Mouse (Mus musculus) induced T-regulatory cell, adult 2 months (primary cell): ENCODE measurements around the gene Heg1.

Experiments used
- DNase-seq: peaks from one replicate; pipeline ENCODE4 v3.0.0-alpha.2; 2012; ENCODE audit warnings: low read depth

Gene Heg1

GRCm38 (mm10) chr16:33772809-33773208, 88.6 kb downstream of the Heg1 start:
- no peak for DNase-seq

DNA sequence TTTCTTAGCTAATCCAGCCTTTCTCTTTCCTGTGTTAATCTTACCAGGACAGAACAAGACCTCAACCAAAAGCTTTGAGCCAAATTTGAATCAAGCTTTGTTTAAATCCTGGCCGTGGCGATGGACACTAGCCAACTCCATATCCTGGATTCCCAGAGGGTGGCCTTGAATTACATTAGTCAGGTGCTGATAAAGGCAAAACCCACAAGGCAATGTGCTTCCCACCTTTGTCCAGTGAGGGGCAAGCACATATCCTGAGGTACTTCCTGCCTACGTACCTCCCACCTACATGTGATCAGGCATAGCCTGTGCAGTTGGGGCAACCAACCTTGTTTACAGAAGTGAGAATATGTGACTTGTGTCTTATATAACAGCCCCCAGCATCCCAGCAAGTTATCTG, 90.8 kb downstream of the Heg1 start:
- DNase-seq, result no peak

DNA sequence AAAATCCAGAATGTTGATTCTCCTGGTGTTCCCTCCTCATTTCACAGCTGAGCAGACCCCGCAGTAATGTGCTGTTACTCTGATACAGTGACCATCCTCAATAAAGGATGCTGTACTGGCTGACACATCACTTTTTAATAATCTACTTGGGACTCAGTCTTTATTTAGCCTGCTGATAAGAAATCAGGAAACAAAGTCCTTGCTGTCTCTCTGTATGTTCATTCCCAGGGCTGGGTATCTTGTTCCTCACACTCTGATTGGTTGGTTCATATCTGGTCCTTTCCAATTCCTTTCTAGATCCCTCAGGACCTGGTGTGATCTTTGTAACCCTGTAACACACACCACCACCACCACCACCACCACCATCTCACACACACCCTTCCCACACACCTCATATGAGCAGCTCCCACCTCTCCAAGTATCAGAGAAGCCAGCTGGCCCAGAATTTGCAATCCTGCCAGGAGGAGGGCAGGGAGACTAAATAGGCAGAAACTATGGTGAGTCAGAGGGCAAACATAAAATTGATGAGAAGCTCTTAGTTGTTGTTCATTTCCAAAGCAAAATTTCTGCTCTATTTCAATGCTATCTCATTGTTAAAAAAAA, 91.7 kb downstream of the Heg1 start:
- DNase-seq, result no peak

GRCm38 (mm10) chr16:33776766-33777529, 92.8 kb downstream of the Heg1 start:
- peak; percentile 33 for DNase-seq

DNA sequence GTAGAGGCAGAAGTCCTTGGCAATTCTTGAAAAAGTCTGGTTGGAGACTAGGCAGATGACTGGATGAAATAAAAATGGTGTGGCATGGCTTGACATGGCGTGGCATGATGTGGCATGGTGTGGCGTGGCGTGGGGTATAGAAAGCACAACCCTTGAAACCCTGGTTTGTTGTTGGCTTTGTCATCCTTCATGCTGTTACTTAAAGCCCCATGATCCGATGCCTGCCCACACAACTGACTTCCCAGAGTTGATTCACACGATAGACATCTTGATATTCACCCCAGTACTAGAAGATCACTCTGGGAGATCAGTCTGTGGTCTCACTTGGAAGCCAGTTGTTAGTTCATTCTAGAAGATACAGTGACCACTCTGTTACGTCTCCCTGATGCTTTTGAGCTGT, 93.4 kb downstream of the Heg1 start:
- DNase-seq, result no peak

DNA sequence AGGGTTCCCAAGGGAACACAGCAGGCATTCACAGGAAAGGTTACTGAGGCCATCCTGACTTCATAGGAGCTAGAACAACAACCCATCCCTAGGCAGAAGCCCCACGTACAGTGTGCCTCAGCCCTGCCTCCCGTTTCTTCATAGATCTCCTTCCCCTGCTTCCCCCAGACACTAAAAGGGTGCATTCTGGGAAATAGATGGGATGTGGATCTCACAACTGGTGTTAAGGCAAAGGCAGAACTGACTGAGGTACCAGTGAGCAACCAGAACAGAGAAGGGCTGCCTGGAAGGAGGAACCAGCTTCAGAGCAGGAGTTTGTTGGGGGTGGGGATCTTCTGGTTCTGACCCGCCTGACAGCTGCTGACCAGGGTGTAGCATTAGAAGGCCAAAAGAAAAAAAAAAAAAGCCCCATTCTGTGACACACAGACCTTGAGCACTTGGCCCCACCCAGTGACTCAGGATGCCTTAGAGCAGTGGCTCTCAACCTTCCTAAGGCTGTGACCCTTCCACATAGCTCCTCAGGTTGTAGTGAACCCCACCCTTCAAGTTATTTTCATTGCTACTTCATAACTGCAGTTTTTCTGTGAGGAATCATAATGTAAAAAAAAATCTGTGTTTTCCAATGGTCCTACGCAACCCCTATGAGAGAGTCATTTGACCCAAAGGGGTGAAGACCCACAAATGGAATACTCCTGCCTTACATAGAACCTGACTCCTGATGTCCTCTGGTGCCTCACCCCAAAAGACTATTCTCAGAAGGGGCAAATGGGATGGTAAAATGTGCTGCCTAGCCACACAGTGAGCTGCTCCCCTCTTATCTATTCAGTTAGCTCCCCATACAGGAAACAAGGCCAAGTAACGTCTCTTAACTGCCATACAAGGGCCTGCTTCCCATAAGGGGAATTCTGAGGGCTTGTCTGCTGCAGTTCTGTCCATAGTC, 97.9 kb downstream of the Heg1 start:
- DNase-seq, result no peak

DNA sequence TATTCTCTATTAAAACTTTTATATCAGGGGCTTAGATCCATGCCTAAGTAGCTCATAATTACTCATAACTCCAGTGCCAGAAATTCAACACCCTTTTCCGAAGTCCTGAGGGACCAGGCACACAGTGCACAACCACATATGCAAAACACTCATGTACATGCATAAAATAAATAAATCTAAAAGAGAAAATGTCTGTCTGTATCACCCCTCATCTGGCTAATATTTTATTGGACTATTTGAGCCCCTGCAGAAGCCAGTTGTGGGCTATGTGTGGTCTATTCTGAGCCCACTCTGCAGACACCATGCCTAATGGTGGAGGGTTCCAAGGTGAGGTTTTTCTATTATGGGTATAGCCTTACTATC, 98.5 kb downstream of the Heg1 start:
- DNase-seq, result no peak

DNA sequence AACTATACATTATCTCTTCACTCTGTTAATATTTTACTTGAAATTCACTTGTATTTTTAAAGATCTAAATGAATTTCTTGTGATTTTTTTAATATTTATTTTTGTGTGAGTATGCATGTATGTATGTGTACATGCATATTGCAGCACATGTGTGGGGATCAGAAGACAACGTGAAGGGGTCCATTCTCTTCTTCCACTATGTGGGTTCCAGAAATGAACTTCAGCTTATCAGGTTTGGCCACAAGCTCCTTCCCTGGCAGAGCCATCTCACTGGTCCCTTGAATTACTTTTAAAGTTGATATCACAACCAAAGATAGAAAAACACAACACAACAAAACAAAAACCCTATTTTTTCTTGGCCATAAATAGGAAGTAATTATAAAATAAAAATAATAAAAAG, 100.4 kb downstream of the Heg1 start:
- DNase-seq, result no peak

DNA sequence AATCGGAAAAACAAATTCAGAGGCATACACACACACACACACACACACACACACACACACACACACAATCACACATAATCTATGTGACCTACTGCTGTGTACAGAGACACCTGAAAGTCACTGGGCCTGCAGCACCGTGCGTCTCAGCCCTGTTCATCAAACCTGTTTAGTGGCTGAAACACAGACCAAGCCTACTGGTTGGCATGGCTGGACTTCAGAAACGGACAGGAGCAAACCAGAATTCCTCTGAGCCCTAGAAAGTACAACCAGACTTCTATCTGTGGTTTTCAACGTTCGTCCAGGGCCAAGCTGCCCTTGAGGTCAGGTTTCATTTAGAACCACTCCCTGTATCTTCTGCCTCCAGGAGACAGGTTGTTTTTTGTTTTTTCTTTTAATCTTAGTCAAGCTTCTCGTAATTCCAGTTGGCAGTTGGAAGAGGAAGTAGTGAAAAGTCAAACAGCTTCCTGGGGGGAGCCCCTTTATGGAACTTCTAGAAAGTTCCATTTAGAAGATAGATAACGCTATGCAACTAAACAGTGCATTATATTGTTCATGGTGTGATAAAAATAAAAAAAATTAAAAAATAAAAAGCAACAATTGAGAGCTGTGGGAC, 101.0 kb downstream of the Heg1 start:
- DNase-seq, result peak; percentile 59

DNA sequence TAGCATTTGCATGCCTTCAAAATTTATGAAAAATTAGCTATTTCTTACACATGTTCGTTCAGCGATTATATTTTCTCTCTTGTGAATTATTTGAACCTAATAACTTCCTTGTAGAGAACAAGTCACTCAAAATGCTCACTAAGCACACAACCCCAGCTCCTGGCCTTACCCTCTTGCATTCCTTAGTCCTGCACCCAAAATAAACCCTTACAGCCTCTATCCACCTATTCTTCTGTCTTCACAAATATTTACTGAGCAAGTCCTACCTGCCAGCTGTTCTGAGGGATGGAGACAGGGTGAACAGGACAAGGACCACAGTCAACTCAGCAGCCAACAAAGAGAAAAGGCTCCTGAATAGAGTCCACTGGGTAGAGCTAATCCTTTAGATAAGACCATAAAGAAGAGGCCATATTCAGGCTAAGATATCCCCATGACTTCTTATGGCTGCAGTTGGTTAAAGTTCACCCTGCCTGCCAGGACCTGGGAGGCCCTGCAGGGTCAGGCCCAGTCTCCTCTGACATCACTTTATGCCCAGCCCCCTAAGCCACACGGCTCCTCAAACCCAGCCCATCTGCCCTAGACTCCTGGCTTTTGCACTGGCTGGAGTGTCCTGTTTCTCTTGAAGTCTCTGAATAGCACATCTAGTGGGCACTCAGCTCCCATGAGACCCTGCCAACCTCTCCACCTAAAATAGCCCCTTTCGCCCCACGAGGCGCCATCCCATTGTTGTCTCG, 102.7 kb downstream of the Heg1 start:
- DNase-seq, result no peak

DNA sequence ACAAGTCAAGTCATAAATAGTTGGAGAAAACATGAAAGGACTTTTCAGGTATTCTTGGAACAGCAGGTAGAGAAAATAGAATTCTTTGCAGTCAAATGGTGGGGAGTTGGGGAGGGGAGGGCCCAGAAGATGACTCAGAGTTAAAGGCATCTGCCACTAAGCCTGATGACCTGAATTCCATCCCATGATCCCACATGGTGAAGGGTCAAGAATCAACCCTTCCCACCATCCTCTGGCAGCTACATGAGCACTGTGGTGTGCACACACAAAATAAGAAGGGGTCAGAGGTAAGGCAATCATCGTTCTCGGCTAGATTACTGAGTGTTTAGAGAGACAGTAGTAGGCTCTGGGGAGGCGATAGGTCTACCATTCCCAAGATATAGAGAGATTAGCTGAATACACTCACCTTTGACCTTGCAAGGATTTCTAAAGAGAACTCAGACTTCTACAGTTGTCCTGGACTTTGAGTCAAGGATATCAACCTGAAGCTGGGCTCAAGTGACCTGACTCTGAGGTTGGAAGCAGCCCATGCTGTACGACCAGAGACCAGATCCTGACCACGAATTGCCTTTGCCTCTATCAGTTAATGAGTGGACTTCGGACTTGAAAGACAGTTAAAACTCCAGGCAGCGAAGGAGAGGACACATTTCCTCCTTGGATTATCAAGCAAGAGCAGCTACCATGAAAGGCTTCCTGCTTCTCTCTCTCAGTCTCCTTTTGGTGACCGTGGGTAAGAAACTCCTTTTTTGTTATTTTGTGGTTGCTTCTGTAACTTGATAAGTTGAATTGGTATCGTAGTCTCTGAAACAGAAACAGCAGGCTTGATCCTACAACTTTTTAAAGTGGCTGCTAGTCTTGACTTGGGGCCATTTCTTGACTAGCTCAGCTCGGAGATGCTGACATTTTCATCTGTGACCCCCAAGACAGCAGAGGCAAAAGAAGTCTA, 109.9 kb downstream of the Heg1 start, which contains the start of gene Muc13:
Gene Muc13, plus strand, starts transcription at position 192 of the 946 bp plus-strand sequence.
- peak; percentile 44 for DNase-seq

DNA sequence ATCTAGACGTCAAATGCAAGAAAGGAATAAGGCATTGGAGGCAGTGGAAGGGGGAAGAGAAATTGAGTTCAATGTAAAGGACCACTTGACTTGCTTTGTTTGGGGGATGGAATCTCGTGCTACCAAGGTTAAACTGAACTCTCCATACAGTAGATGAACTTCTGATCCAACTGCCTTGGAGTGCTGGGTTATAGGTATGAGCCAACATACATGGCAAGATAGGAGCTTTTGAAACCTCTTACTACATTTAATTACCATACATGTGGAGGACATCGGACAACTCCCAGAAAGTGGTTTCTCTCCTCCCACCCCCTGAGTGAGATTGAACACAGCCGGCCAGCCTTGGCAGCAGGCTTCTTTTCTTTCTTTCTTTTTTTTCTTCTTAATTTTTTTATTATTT, 110.9 kb downstream of the Heg1 start:
- no peak for DNase-seq

GRCm38 (mm10) chr16:33795887-33796286, 111.7 kb downstream of the Heg1 start:
- DNase-seq, result peak; percentile 52

DNA sequence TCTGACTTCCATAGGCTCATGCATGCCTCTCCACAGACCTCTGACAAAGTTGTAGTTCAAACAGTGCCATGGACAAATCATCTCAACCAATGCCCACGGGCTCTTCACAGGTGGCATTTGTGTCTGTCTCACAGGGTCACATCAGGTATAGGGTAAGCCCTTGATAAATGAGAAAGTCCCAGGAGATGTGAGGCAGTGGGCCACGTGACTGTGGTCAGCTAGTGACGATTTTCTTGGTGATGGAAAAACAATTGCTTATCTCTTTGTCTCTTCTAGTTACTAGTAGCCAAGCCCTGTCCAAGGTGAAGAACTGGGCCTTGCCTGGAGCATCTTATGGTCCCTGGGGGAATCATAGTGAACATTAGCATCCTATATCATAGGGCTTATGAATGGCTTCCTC, 112.6 kb downstream of the Heg1 start:
- DNase-seq, result peak; percentile 70

- DNase-seq, result peak; percentile 75
Measured at GRCm38 (mm10) chr16:33797860-33798259, 113.7 kb downstream of the Heg1 start.

DNA sequence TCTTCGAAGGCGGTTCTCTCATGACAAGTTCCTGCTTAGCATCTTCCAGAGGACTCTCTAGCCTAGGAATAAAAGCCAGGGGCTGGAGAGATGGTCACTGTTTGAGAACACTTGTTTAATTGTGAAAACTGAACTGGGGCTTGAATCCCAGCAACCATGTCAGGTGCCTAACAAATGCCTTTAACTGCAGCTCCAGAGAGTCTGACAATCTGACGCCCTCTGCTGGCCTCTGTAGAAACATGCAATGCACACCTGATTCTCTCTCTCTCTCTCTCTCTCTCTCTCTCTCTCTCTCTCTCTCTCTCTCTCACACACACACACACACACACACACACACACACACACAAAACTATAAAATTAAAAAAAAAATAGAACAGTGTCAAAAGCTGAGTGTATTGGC, 125.8 kb downstream of the Heg1 start:
- peak; percentile 70 for DNase-seq

DNA sequence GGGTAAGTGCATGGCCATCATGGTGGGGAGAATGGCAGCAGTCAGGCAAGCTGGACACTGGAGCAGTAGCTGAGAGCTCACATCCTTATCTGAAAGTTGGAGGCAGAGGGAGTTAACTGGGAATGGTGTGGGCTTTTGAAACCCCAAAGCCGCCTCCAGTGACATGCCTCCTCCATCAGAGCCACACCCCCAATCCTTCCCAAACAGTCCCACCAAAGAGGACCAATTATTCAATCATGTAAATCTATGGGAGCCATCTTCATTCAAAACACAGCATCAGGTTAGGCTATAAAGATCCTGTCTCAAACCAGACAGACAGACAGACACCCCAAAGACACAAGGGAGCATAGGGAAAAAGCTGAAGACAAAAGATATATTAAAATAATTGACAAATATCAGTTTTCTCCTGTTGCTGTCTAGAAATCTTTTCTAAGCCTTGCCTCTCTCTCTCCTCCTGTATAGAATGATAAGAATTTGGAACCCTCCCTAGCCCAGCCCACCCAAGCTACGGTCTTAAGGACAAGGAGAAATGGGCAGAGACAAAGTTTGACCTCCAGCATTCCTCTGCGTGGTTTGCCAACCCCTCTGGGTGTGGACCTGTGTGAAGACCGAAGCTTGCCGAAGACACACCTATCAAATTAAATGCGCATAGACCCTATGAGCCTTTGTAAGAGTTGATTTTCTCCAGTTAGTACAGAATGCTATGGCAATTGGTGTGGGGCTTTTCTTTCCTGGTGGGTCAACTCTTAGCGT, 134.4 kb downstream of the Heg1 start:
- DNase-seq, result no peak

DNA sequence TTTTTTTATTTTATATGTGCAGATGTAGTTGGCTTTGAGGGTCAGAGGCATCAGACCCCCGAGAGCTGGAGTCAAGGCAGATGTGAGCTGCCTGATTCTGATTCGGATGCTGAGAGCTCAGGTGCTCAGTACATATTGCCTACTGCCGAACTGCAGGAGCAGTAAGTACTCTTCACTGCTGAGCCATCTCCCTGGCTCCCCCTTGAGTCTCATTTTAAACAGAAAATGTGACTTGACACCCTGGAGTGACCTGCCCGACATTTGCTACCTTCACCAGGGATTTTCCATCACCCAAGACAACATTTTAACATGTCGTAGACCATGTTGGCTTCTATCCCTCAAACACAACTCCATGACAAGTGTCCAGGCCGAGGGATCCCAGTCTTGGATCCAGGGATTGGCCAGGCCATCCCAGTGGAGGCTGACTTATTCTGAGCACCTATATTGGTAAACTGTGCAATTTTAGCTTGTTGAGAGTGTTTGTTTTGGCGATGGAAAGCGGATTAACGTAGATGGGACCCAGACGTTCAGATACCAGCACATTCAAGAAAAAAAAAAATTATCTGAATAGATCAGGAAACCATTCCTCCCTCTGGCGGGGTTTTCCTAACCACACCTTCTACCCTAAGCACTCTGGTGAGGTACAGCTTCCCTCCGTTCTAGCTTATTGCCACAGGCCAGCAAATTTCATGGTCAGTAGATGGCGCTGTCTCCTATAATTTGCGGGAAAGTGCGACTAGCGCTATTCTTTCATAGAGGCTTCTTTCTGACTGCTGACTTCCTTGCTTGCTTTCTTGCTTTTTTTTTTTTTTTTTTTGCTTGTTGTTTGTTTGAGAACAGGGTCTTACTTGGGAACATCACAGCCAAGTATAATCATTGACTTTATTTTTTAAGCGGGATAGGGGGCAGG, 136.4 kb downstream of the Heg1 start:
- peak; percentile 92 for DNase-seq
